In genomic region chr11:60176182-60176974, GRCm38 (mm10) we compare ENCODE assay signal across 8 mouse cellular contexts. TPM values are rescaled to one million over a fixed set of nuclear protein-coding genes. Genes with fewer than 3 reads are reported as not detected.
DNase-seq lines count a peak whose midpoint lies in the region; ATAC-seq and TF ChIP-seq lines count a peak whose summit lies in the region.

No protein-coding gene starts in this region.

- WGBS in hindbrain, embryonic 16.5 days, result under 1% methylated on average over 67 of the region's 71 CpGs

- DNase-seq in Patski (ENCODE audit: low read depth, low spot score), result no peak
- DNase-seq in cerebellum, postnatal 25 days, result peak; percentile 81 to 86
- peak; percentile 86 for DNase-seq in gastrocnemius, adult 2 months
- peak; percentile 78 to 82 for DNase-seq in left cerebral cortex, adult 2 months (ENCODE audit: extremely low spot score in 1 of 2, low spot score in 2 of 2)
- DNase-seq in lung, postnatal 36 days, result peak; percentile 79
- DNase-seq in retina, embryonic 14.5 days (ENCODE audit: low spot score), result peak; percentile 76
- peak; percentile 81 for DNase-seq in thymus, postnatal 4 days

- H3K4me1 ChIP-seq in hindbrain, embryonic 16.5 days (ENCODE audit: control insufficient read depth, insufficient read depth, low read depth, low read length), result peaks cover 56% of the 10 kb centered on the region

- H3K27me3 ChIP-seq in Patski, result no peaks in the 10 kb centered on the region
- H3K27me3 ChIP-seq in hindbrain, embryonic 16.5 days (replicated peaks; ENCODE audit: control insufficient read depth, insufficient read depth, low read length), result no peaks in the 10 kb centered on the region

- intact Hi-C loops in gastrocnemius, adult 2 months (cut with DNase I), result no loop called here
- intact Hi-C loops in left cerebral cortex, adult 2 months (cut with DNase I), result loop anchor here (1.0 to 2.0 kb wide), 3 partner anchors 38 to 71 kb away; partner anchors contain the start of gene Rai1

- H3K27ac ChIP-seq in gastrocnemius, adult 2 months, result peak overlapping the region; percentile 93
- peak overlapping the region; percentile 99 for H3K27ac ChIP-seq in hindbrain, embryonic 16.5 days (ENCODE audit: low read depth, low read length)
- H3K27ac ChIP-seq in left cerebral cortex, adult 2 months, result peak overlapping the region; percentile 93

- H3K4me2 ChIP-seq in hindbrain, embryonic 16.5 days (ENCODE audit: low read length), result peak overlapping the region; percentile 91

- H3K36me3 ChIP-seq in hindbrain, embryonic 16.5 days (ENCODE audit: control insufficient read depth, insufficient read depth, low read length), result no peaks in the 10 kb centered on the region

- no peaks in the 10 kb centered on the region for H3K9me3 ChIP-seq in hindbrain, embryonic 16.5 days (ENCODE audit: control insufficient read depth, low read length)

- in situ Hi-C loops in Patski (cut with MboI; ENCODE audit: low pct_unique_long_range_greater_than_20kb), result no loop called here

- peak overlapping the region; percentile 87 for H3K9ac ChIP-seq in hindbrain, embryonic 16.5 days (ENCODE audit: low read depth, low read length)

- CTCF ChIA-PET in Patski (lab: Charles Lee), result interaction anchor here (1.1 to 1.7 kb wide), 3 partner anchors 17 to 71 kb away, joined by 3 to 4 read pairs (median 3); partner anchors contain the start of gene Rai1

- POLR2A ChIA-PET in Patski (lab: Charles Lee), result interaction anchor here (1.0 to 1.5 kb wide), 2 partner anchors 12 to 68 kb away, joined by 3 to 5 read pairs; no protein-coding TSS in a partner anchor

- peak; percentile 14 for ATAC-seq in Patski
- ATAC-seq in hindbrain, embryonic 16.5 days, result peak; percentile 73

- TF ChIP-seq CTCF in Patski (IDR thresholded peaks at IDR 0.05), result no peak
- TF ChIP-seq CTCF in gastrocnemius, adult 2 months (IDR thresholded peaks at IDR 0.05), result peak; percentile 38
- TF ChIP-seq CTCF in left cerebral cortex, adult 2 months (IDR thresholded peaks at IDR 0.05), result peak; percentile 30

- H3K4me3 ChIP-seq in gastrocnemius, adult 2 months, result peak overlapping the region; percentile 86
- peak overlapping the region; percentile 65 for H3K4me3 ChIP-seq in hindbrain, embryonic 16.5 days (ENCODE audit: low read length)
- H3K4me3 ChIP-seq in left cerebral cortex, adult 2 months, result peak overlapping the region; percentile 77

RNA-seq across cellular contexts. Expression of gene Srebf1, which starts 46.0 kb away (rescaled TPM):
- polyA plus RNA-seq in Patski (2021), result 65.4 TPM
- total RNA-seq in gastrocnemius, adult 2 months (2021), result 10 to 100 TPM; 27.5 to 43.4 TPM
- polyA plus RNA-seq in hindbrain, embryonic 16.5 days (2015; fragmentation: Nextera tagmentation; extraction: Ambion mirVana), result 42.5 and 44.8 TPM in 2 replicates
- 10 to 100 TPM; 50.1 to 66.1 TPM for total RNA-seq in left cerebral cortex, adult 2 months (2021)
